Mouse (Mus musculus) forebrain, embryonic 13.5 days (tissue): Measurements from ENCODE around the gene Bst2. TPM values are rescaled to one million over a fixed set of nuclear protein-coding genes. Genes with fewer than 3 reads are reported as not detected.

Source experiments
- ATAC-seq: fragments of 200-750 bp; cut with Nextera tagmentation; 2 replicates; pipeline ENCODE4 v1.8.0; 2017
- H3K27ac ChIP-seq: fragments of 300-500 bp; sonication (generic); 2 replicates; pipeline ENCODE4 v1.5.1; 2015; ENCODE audit warnings: inconsistent platforms, mild to moderate bottlenecking, moderate library complexity
- H3K27me3 ChIP-seq: fragments of 300-500 bp; sonication (generic); 2 replicates; pipeline ENCODE4 v1.6.1; 2015; ENCODE audit warnings: mild to moderate bottlenecking, inconsistent platforms
- H3K36me3 ChIP-seq: fragments of 300-500 bp; sonication (generic); 2 replicates; pipeline ENCODE4 v1.6.1; 2015; ENCODE audit warnings: mild to moderate bottlenecking, inconsistent platforms; ENCODE audit not compliant: poor library complexity, severe bottlenecking
- H3K4me1 ChIP-seq: fragments of 300-500 bp; sonication (generic); 2 replicates; pipeline ENCODE4 v1.6.1; 2015; ENCODE audit warnings: inconsistent platforms
- H3K4me2 ChIP-seq: fragments of 300-500 bp; sonication (generic); 2 replicates; pipeline ENCODE4 v1.6.1; 2015; ENCODE audit warnings: inconsistent platforms, mild to moderate bottlenecking, moderate library complexity
- H3K4me3 ChIP-seq: fragments of 300-500 bp; sonication (generic); 2 replicates; pipeline ENCODE4 v1.5.1; 2015; ENCODE audit warnings: mild to moderate bottlenecking, inconsistent platforms
- H3K9ac ChIP-seq: fragments of 300-500 bp; sonication (generic); 2 replicates; pipeline ENCODE4 v1.6.1; 2015; ENCODE audit warnings: mild to moderate bottlenecking, inconsistent platforms
- H3K9me3 ChIP-seq: fragments of 300-500 bp; sonication (generic); replicated peaks from 2 replicates; pipeline ENCODE4 v1.6.1; 2016; ENCODE audit warnings: inconsistent platforms
- WGBS: fragments of 180-500 bp; shearing (Covaris S2); methylation state at CpG from one replicate; pipeline ENCODE4 v1.1.7; 2015; 5-methylcytosine and 5-hydroxymethylcytosine counted together
- polyA plus RNA-seq: library from polyadenylated mRNA; unstranded; fragments of >200 nt; fragmentation: Nextera tagmentation; extraction: Ambion mirVana; gene quantifications from 2 replicates; pipeline ENCODE4 v1.2.1, GENCODE M21; 2015

Bst2 gene
- polyA plus RNA-seq, result 7.6 and 8.3 TPM in 2 replicates

DNA sequence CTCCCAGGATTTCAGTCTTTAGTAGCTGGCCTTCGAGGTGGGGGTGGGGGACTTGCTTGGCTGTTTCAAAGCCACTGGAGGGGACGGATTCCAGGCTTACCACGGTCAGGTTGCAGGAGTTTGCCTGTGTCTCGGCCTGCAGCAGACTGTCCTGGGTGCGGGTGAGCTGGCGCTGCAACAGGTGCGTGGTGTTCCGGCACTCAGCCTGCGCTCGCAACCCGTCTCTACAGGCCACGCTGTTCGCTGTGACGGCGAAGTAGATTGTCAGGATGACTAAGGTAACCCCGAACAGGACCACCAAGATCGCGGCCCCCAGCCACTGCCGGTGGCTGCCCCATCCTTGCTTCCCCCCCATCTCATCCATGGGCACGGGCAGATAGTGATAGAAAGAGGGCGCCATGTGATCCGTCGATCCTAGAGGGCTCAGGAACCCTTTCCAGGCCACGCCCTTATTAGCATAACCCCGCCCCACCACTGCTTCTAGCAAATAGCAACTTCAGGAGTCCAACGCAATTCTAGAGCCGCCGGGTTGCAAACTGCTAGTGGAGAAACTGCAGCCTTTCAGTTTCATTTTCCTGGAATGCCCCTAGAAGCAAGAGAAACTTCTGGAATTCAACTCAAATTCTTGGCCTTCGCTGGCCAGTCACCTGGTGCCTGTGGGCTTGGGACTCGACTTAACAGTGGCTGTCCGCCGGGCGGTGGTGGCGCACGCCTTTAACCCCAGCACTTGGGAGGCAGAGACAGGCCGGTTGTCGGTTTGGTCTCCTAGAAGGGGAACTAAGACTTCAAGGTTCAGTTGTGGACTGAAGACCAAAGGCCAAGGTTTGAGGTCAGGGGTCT, at the start of gene Bst2:
Bst2 (minus strand) TSS at position 429 of the 840 bp plus-strand sequence.
- Histone ChIP-seq H3K36me3 (no peaks in the 10 kb centered on the region), H3K4me1 (peaks cover 5% of the 10 kb centered on the region; the same call in 1 of the 2 replicates), H3K27ac (no peak within 1 kb of the TSS), H3K9me3 (no peaks in the 10 kb centered on the region), H3K4me3 (peak within 1 kb of the TSS; percentile 24), H3K9ac (no peak within 1 kb of the TSS), H3K27me3 (peaks cover 37% of the 10 kb centered on the region), H3K4me2 (peak within 1 kb of the TSS; percentile 55)
- 3% methylated on average over 37 of the region's 37 CpGs for WGBS
- ATAC-seq, result no peak

DNA sequence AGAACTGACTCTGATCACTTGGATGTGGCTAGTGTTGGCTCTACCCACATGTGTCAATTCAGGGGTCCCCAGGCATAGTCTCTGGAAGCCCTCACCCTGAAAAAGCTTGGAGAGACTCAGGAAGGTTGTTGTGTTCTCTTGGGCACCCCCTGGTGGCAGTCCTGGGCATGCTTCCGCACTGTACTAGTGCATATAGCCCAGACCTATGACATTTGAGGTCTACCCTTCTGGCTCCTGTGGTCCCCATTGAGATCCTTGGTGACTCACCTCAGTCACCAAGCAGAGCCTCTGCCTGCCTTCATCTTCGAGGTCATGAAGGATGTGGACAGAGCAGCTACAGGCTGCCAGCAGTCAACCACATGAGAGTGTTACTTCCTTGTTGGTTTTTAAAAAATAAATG, 49.6 kb upstream of the Bst2 start:
- Histone ChIP-seq H3K9ac (no peak overlapping the region), H3K36me3 (peaks cover 51% of the 10 kb centered on the region), H3K27me3 (no peaks in the 10 kb centered on the region), H3K4me3 (no peak overlapping the region), H3K27ac (no peak overlapping the region), H3K4me1 (peaks cover 10% of the 10 kb centered on the region), H3K4me2 (no peak overlapping the region), H3K9me3 (no peaks in the 10 kb centered on the region)
- 77% methylated on average over 2 of the region's 2 CpGs for WGBS
- ATAC-seq, result peak; percentile 32

DNA sequence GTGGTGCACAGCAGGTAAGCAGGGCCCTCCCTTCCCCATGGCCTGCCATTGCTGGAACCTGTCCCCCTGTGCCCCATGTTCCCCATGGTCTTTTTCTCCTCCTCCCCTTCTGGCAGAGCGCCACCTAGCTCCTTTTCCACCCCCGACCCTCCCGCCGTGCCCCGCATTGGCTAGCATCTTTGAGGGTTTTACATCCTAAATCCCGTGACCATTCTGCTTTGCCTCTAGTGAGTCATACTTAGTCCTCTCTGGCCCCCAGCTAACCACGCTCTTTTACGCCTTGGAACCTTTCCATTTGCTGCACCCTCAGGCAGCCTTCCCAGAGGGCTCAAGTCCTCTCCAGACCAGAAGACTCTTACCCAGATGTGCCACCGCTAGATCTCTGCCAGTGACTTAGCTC, 42.9 kb upstream of the Bst2 start:
- Histone ChIP-seq H3K4me2 (0 out of 2 replicates have a peak overlapping the region, but pooled peaks have one; percentile 12), H3K9me3 (no peaks in the 10 kb centered on the region), H3K27ac (peak overlapping the region; percentile 40; the same call in 1 of the 2 replicates), H3K4me3 (no peak overlapping the region), H3K4me1 (peaks cover 19% of the 10 kb centered on the region), H3K9ac (no peak overlapping the region), H3K27me3 (no peaks in the 10 kb centered on the region), H3K36me3 (peaks cover 48% of the 10 kb centered on the region)
- 0 out of 2 replicates have a peak, but pooled peaks have one; percentile 6 for ATAC-seq
- WGBS, result 27% methylated on average over 9 of the region's 9 CpGs

DNA sequence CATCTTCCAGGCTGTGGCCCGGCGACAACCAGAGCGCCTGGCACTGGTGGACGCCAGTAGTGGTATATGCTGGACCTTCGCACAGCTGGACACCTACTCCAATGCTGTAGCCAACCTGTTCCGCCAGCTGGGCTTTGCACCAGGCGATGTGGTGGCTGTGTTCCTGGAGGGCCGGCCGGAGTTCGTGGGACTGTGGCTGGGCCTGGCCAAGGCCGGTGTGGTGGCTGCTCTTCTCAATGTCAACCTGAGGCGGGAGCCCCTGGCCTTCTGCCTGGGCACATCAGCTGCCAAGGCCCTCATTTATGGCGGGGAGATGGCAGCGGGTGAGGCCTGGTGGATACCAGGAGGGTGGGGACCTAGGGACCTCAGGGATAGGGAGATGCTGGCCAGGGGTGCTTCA, 42.2 kb upstream of the Bst2 start:
- no peak for ATAC-seq
- 0 out of 2 replicates have a peak overlapping the region, but pooled peaks have one; percentile 40 for H3K27ac ChIP-seq
- H3K9me3 ChIP-seq, result no peaks in the 10 kb centered on the region
- no peaks in the 10 kb centered on the region for H3K27me3 ChIP-seq
- peaks cover 21% of the 10 kb centered on the region for H3K4me1 ChIP-seq
- peaks cover 41% of the 10 kb centered on the region for H3K36me3 ChIP-seq
- no peak overlapping the region for H3K9ac ChIP-seq
- 89% methylated on average over 14 of the region's 14 CpGs for WGBS
- no peak overlapping the region for H3K4me2 ChIP-seq
- H3K4me3 ChIP-seq, result no peak overlapping the region

DNA sequence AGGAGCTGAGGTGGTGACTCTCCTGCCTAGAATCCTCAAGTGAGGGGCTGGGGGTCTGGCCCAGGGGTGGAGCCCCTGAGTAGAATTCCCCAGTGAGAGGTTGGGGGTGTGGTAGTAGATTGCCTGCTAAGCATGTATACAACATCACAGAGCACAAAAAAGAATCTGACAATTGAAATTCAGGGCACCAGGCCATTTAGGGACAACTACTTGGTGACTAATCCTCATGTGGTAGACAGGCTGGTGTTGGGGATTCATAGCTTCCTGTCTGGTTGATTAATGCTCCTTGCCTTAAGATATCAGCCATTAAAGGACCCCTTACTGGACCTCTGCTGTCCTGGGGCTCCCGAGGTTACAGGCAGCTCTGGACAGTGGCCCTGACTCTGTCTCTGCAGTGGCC, 41.8 kb upstream of the Bst2 start:
- H3K4me1 ChIP-seq, result peaks cover 26% of the 10 kb centered on the region
- H3K27me3 ChIP-seq, result no peaks in the 10 kb centered on the region
- H3K9me3 ChIP-seq, result no peaks in the 10 kb centered on the region
- H3K27ac ChIP-seq, result no peak overlapping the region
- no peak overlapping the region for H3K4me2 ChIP-seq
- no peak overlapping the region for H3K9ac ChIP-seq
- peaks cover 36% of the 10 kb centered on the region for H3K36me3 ChIP-seq
- 78% methylated on average over 1 of the region's 1 CpGs for WGBS
- ATAC-seq, result no peak
- no peak overlapping the region for H3K4me3 ChIP-seq

DNA sequence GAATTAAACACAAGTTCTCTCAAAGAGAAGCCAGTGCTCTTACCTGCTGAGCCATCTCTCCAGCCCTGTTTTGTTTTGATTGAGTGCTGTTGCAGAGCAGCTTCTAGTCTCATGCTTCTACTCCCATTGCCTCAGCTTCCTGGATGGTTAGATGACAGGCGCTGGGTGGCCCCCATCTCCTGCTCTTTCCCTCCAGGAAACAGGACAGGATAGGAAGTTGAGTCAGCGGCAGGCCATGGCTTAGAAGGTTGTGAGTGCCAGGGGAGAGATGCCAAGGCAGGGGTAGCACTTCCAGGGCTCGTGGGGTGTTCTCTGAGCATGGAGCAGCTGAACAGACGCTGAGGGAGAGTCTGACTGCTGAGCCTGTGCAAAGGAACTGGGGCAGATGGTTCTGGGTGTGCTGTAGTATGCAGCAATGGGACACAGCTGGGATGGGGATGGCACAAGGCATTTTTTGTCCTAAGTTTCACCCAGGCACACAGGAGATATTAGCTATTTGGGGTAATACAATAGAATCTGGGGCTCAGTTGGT, 40.7 kb upstream of the Bst2 start:
- H3K27ac ChIP-seq, result no peak overlapping the region
- H3K4me2 ChIP-seq, result no peak overlapping the region
- no peak overlapping the region for H3K9ac ChIP-seq
- WGBS, result 74% methylated on average over 4 of the region's 4 CpGs
- H3K27me3 ChIP-seq, result no peaks in the 10 kb centered on the region
- H3K36me3 ChIP-seq, result peaks cover 26% of the 10 kb centered on the region
- no peak for ATAC-seq
- no peaks in the 10 kb centered on the region for H3K9me3 ChIP-seq
- no peak overlapping the region for H3K4me3 ChIP-seq
- H3K4me1 ChIP-seq, result peaks cover 33% of the 10 kb centered on the region

DNA sequence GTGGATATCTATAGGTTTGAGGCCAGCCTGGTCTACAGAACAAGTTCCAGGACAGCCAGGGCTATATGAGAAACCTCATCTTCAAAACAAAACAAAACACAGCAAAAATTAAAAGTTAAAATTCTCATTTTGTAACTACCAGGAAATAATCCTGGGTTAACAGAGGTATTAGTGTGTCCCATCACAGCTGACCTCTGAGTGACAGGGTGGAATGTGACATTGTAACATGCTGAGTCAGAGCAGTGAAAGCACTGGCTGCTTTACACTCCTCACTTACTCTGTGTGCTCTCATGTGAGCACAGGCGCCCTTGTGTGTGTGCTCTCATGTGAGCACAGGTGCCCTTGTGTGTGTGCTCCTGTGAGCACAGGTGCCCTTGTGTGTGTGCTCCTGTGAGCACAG, 37.8 kb upstream of the Bst2 start:
- no peaks in the 10 kb centered on the region for H3K27me3 ChIP-seq
- H3K27ac ChIP-seq, result no peak overlapping the region
- ATAC-seq, result no peak
- 63% methylated on average over 1 of the region's 1 CpGs for WGBS
- peaks cover under 1% of the 10 kb centered on the region; the same call in 1 of the 2 replicates for H3K36me3 ChIP-seq
- no peaks in the 10 kb centered on the region for H3K9me3 ChIP-seq
- H3K4me3 ChIP-seq, result no peak overlapping the region
- H3K9ac ChIP-seq, result no peak overlapping the region
- H3K4me2 ChIP-seq, result no peak overlapping the region
- peaks cover 51% of the 10 kb centered on the region for H3K4me1 ChIP-seq

DNA sequence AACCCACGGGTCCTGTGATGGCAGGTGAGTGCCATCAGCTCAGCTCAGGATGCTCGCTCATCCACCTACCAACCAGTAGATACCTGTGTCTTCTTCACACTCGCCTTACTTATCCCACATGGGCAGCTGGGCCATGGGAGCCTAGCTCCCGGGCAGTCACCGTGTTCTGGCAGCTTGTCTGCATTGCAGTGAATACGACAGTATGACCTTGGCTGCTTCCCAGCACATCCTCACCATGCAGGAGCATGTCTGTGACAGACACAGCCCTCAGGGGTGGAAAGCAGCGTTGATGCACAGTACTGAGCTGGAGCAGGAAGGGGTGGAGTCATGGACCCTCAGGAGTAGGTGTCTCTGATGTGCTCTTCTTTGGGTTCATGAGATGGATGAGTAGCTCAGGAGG, 37.2 kb upstream of the Bst2 start:
- Histone ChIP-seq H3K27ac (no peak overlapping the region), H3K4me3 (no peak overlapping the region), H3K9me3 (no peaks in the 10 kb centered on the region), H3K4me1 (peaks cover 46% of the 10 kb centered on the region), H3K9ac (no peak overlapping the region), H3K27me3 (no peaks in the 10 kb centered on the region), H3K36me3 (no peaks in the 10 kb centered on the region), H3K4me2 (no peak overlapping the region)
- no peak for ATAC-seq
- WGBS, result 81% methylated on average over 7 of the region's 7 CpGs

DNA sequence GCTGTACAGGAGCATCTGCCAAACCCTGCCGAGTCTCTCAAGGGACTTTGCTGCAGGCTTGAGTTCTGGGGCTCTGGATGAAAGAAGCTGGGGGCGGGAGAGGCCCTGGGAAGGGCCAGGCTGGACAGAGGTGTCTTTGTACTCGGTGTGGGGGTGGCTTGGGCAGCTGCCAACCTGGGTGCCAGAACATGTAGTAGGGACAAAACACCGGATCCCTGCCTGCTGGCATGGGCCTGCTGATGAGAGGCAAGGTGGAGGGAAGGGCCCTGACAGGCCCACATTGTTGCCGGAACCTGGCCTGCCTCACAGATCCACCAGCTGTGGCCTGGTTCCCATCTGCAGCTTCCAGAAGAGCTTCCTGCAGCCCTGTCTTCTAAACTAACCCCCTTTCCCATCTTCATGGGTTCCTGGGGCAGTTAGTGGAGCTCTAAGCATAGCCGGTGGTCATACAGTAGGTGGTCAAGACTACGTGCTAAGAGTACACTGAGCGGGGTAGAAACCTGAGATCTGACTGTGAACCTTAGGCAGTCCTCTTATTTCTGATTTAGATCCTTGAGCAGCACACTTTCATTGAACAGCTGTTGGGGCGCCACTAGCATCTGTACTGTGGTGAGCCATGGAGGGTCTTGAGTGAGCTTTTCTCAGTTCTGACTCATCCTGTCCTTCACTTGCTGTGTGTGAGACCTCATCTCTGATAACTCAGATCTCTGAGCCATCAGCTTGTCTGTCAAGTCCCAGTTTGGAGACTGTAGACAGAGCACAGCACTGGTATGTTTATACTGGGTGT, 35.8 kb upstream of the Bst2 start:
- ATAC-seq, result peak; percentile 17; the same call in 1 of the 2 replicates
- Histone ChIP-seq H3K27me3 (no peaks in the 10 kb centered on the region), H3K9me3 (no peaks in the 10 kb centered on the region), H3K4me1 (peaks cover 52% of the 10 kb centered on the region), H3K36me3 (no peaks in the 10 kb centered on the region), H3K27ac (peak overlapping the region; percentile 91), H3K4me3 (peak overlapping the region; percentile 52; the same call in 1 of the 2 replicates), H3K9ac (peak overlapping the region; percentile 52), H3K4me2 (peak overlapping the region; percentile 83)
- WGBS, result 56% methylated on average over 9 of the region's 9 CpGs

DNA sequence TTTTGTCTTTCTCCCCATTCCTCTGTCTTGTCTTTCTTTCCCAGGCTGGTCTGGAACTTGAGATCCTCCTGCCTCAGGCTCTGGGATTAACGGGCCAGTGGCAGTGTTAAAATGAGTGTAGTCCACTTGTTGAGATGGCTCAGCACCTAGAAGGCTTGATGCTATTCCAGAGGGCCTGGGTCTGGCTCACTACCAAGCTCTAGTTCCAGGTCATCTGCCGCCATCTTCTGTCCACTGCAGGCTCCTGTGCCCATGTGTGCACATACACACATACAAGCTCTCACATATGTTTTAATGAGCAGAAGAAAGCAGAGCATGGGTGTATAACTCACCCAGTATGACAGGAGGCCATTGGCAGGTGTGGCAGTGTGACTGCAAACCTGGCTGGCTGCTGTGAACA, 34.8 kb upstream of the Bst2 start:
- Histone ChIP-seq H3K27me3 (no peaks in the 10 kb centered on the region), H3K4me1 (peaks cover 52% of the 10 kb centered on the region), H3K27ac (peak overlapping the region; percentile 91), H3K36me3 (no peaks in the 10 kb centered on the region), H3K4me2 (peak overlapping the region; percentile 83), H3K9me3 (no peaks in the 10 kb centered on the region), H3K4me3 (peak overlapping the region; percentile 52), H3K9ac (no peak overlapping the region)
- no peak for ATAC-seq
- 86% methylated on average over 2 of the region's 2 CpGs for WGBS

DNA sequence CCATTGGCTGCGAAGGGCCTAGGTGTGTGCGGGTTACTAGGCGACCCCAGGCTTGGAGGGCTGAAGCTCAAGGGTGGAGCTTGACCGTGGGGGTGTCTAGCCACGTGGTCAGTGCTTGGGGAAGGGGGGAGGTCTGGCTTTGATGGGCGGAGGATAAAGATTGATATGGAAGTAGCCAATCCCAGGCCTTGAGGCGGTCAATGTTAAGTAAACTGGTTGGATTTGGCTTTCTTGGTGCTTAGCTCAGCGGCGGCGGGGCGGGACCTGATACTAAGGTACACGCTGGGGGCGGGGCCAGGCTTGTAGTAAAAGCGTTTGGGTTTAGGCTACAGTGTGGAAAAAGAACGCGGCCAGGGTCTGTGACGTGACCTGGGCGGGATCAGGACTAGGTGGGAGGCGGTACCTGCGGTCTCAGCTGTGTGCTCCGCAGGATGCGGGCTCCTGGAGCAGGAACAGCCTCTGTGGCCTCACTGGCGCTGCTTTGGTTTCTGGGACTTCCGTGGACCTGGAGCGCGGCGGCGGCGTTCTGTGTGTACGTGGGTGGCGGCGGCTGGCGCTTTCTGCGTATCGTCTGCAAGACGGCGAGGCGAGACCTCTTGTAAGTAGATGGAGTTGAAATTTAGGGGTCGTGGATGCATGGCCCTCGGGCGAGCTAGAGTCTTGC, 33.2 kb upstream of the Bst2 start:
- ATAC-seq, result peak; percentile 88

More for the DNA sequence above, 33.2 kb upstream of the Bst2 start:
- H3K4me1 ChIP-seq, result peaks cover 52% of the 10 kb centered on the region
- no peaks in the 10 kb centered on the region for H3K9me3 ChIP-seq
- peak overlapping the region; percentile 63 for H3K27ac ChIP-seq
- no peaks in the 10 kb centered on the region for H3K36me3 ChIP-seq
- H3K4me2 ChIP-seq, result peak overlapping the region; percentile 83
- WGBS, result under 1% methylated on average over 41 of the region's 41 CpGs
- H3K27me3 ChIP-seq, result peaks cover 4% of the 10 kb centered on the region
- peak overlapping the region; percentile 82 for H3K9ac ChIP-seq
- peak overlapping the region; percentile 52 for H3K4me3 ChIP-seq
